Mouse (Mus musculus) kidney, adult 2 months (tissue): ENCODE data around the gene Bbx. TPM values are rescaled to one million over a fixed set of nuclear protein-coding genes. Genes with fewer than 3 reads are reported as not detected.

ENCODE experiments used
- DNase-seq: peaks from one replicate; pipeline ENCODE4 v3.0.0; 2021
- H3K27ac ChIP-seq: fragments of 200-500 bp; 2 replicates; pipeline ENCODE4 v1.5.1; 2012; ENCODE audit warnings: low read depth, low read length, control low read depth, inconsistent platforms; ENCODE audit not compliant: insufficient read depth
- H3K27me3 ChIP-seq: fragments of 200-500 bp; replicated peaks from 2 replicates; pipeline ENCODE4 v1.6.1; 2012; ENCODE audit warnings: mild to moderate bottlenecking, moderate library complexity, low read length, inconsistent platforms; ENCODE audit not compliant: control insufficient read depth, insufficient read depth
- H3K36me3 ChIP-seq: fragments of 200-500 bp; 2 replicates; pipeline ENCODE4 v1.6.1; 2012; ENCODE audit warnings: mild to moderate bottlenecking, moderate library complexity, low read length, inconsistent platforms; ENCODE audit not compliant: control insufficient read depth, insufficient read depth
- H3K4me1 ChIP-seq: fragments of 200-500 bp; 2 replicates; pipeline ENCODE4 v1.6.1; 2011; ENCODE audit warnings: low read length; ENCODE audit not compliant: control insufficient read depth, insufficient read depth
- H3K4me3 ChIP-seq: fragments of 200-500 bp; 2 replicates; pipeline ENCODE4 v1.5.1; 2011; ENCODE audit warnings: mild to moderate bottlenecking, low read depth, low read length, control low read depth; ENCODE audit not compliant: insufficient read depth
- CTCF ChIP-seq: fragments of 200-500 bp; conservative IDR thresholded peaks from 2 replicates; pipeline ENCODE4 v1.5.1; 2011; ENCODE audit warnings: low read depth, mild to moderate bottlenecking, control low read depth, low read length, moderate library complexity, mixed read lengths; ENCODE audit not compliant: insufficient read depth, insufficient read length
- POLR2A ChIP-seq: fragments of 200-500 bp; IDR thresholded peaks from one replicate; pipeline ENCODE4 v1.6.1; 2011; ENCODE audit warnings: low read depth, low read length, control low read depth
- WGBS: fragments of 180-500 bp; shearing (Covaris S2); methylation state at CpG from one replicate; pipeline ENCODE4 v1.1.7; 2018; 5-methylcytosine and 5-hydroxymethylcytosine counted together
- polyA plus RNA-seq: library from polyadenylated mRNA; depleted of rRNA; stranded (reverse); fragments of >200 nt; gene quantifications from 2 replicates; pipeline ENCODE4 v1.2.3, GENCODE M21; 2012; rRNA removed

Gene Bbx
- polyA plus RNA-seq: 7.4 and 8.2 TPM in 2 replicates

GRCm38 (mm10) chr16:50432062-50432878, at the start of gene Bbx:
Gene Bbx (minus strand): TSS chr16:50432390.
- H3K27me3 ChIP-seq: no peaks in the 10 kb centered on the region

GRCm38 (mm10) chr16:50481892-50482291, 49.7 kb upstream of the Bbx start:
- Histone ChIP-seq H3K36me3 (no peaks in the 10 kb centered on the region), H3K4me3 (no peak overlapping the region), H3K27me3 (no peaks in the 10 kb centered on the region), H3K4me1 (no peaks in the 10 kb centered on the region), H3K27ac (no peak overlapping the region)
- no peak for TF ChIP-seq POLR2A
- TF ChIP-seq CTCF: no peak
- WGBS: 64% methylated on average over 7 of the region's 7 CpGs
- no peak for DNase-seq

More at GRCm38 (mm10) chr16:50432062-50432878, at the start of gene Bbx:
- H3K4me1 ChIP-seq: 0 out of 2 replicates have a peak, but pooled peaks cover 3% of the 10 kb centered on the region
- no peak for TF ChIP-seq CTCF
- TF ChIP-seq POLR2A: peak; percentile 93
- DNase-seq: peak; percentile 100
- H3K4me3 ChIP-seq: peak within 1 kb of the TSS; percentile 77
- under 1% methylated on average over 55 of the region's 55 CpGs for WGBS
- H3K27ac ChIP-seq: peak within 1 kb of the TSS; percentile 74
- peaks cover 2% of the 10 kb centered on the region; the same call in 1 of the 2 replicates for H3K36me3 ChIP-seq

- TF ChIP-seq CTCF (no peak), POLR2A (no peak)
- no peaks in the 10 kb centered on the region for H3K36me3 ChIP-seq
- H3K4me3 ChIP-seq: no peak overlapping the region
- no peak overlapping the region for H3K27ac ChIP-seq
- no peaks in the 10 kb centered on the region for H3K4me1 ChIP-seq
- 71% methylated on average over 5 of the region's 5 CpGs for WGBS
- no peak for DNase-seq
- H3K27me3 ChIP-seq: no peaks in the 10 kb centered on the region
Measured at GRCm38 (mm10) chr16:50481341-50481740, 49.2 kb upstream of the Bbx start.

GRCm38 (mm10) chr16:50478695-50479094, 46.5 kb upstream of the Bbx start:
- no peak for DNase-seq
- H3K4me3 ChIP-seq: no peak overlapping the region
- H3K4me1 ChIP-seq: no peaks in the 10 kb centered on the region
- H3K36me3 ChIP-seq: no peaks in the 10 kb centered on the region
- no peaks in the 10 kb centered on the region for H3K27me3 ChIP-seq
- TF ChIP-seq POLR2A (no peak), CTCF (no peak)
- H3K27ac ChIP-seq: no peak overlapping the region
- WGBS: 100% methylated on average over 1 of the region's 1 CpGs

GRCm38 (mm10) chr16:50477628-50478027, 45.4 kb upstream of the Bbx start:
- WGBS: 90% methylated on average over 6 of the region's 6 CpGs

GRCm38 (mm10) chr16:50462226-50462870, 30.2 kb upstream of the Bbx start:
- no peaks in the 10 kb centered on the region for H3K36me3 ChIP-seq
- H3K4me1 ChIP-seq: no peaks in the 10 kb centered on the region
- no peak for DNase-seq
- WGBS: 33% methylated on average over 10 of the region's 10 CpGs
- H3K4me3 ChIP-seq: no peak overlapping the region
- no peak for TF ChIP-seq POLR2A
- no peak for TF ChIP-seq CTCF
- no peak overlapping the region for H3K27ac ChIP-seq
- no peaks in the 10 kb centered on the region for H3K27me3 ChIP-seq

More at GRCm38 (mm10) chr16:50477628-50478027, 45.4 kb upstream of the Bbx start:
- Histone ChIP-seq H3K36me3 (no peaks in the 10 kb centered on the region), H3K27me3 (no peaks in the 10 kb centered on the region), H3K27ac (no peak overlapping the region), H3K4me3 (no peak overlapping the region), H3K4me1 (no peaks in the 10 kb centered on the region)
- TF ChIP-seq CTCF (no peak), POLR2A (no peak)
- no peak for DNase-seq

- Histone ChIP-seq H3K27ac (no peak overlapping the region), H3K36me3 (no peaks in the 10 kb centered on the region), H3K27me3 (no peaks in the 10 kb centered on the region), H3K4me3 (no peak overlapping the region), H3K4me1 (no peaks in the 10 kb centered on the region)
- no peak for TF ChIP-seq POLR2A
- TF ChIP-seq CTCF: no peak
- no peak for DNase-seq
- WGBS: 48% methylated on average over 3 of the region's 3 CpGs
Measured at GRCm38 (mm10) chr16:50459146-50459545, 27.0 kb upstream of the Bbx start.
